Mouse (Mus musculus): ENCODE data around the gene Hspa1b.
"Not testable (repeated sequence)": the region's sequence is repeated elsewhere in the genome, so short reads cannot be mapped to it uniquely, and the experiment has no call there.

The Hspa1b gene

DNA sequence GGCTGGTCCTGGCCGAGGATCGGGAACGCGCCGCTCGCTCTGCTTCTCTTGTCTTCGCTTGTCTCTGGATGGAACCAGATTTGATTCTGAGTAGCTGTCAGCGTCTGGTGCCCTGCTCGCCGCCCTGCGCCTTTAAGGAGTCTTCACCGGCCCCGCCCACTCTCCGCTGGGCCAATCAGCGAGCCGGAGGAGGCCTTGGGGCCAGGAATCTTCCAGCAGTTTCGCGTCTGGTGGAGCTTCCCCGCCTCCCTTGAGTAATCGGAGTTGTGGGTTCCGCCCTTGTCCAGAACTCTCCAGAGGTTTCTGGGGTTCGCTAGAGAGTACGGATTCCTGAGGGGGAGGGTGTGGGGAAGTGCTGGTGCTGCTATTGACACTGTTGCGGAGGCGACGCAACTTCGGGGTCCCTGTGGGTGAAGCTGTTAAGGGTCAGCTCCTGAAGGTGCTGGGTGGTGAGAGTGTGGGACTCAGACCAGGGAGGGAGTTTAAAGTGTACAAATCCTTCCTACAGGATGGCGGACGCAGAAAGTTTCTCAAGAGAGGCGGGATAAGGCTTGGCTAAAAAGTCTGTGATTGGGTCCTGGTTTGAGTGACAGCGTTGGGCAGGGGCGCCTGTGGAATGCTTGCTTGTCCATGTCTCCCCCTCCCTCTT lies at the start of gene Hspa1b:
Gene Hspa1b, minus strand, starts transcription at position 109 of the 649 bp plus-strand sequence.
- peak; percentile 90 for DNase-seq (ENCODE audit: inconsistent ontology term)

DNA sequence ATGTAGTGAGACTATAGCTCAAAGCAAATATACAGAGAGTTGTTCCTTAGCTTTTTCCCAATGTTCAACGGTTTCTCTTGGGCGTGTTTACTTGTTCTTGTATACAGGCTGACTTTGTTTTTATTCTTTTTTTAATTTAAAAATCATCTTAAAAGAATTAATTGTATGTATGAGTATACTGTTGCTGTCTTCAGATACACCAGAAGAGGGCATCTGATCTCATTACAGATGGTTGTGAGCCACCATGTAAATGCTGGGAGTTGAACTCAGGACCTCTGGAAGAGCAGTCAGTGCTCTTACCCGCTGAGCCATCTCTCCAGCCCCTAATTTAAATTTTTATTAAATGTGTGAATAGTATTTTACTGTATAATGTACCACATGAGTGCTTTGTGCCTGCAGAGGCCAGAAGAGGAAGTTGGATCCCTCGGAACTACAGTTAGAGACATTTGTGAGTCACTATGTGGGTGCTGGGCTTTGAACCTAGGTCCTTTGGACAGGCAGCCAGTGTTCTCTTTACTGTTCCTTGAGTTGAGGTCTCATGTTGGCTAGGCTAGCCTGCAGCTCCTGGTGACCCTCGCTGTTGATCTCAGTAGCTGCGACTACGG lies 48.5 kb upstream of the Hspa1b start:
- DNase-seq (ENCODE audit: inconsistent ontology term): no peak

DNA sequence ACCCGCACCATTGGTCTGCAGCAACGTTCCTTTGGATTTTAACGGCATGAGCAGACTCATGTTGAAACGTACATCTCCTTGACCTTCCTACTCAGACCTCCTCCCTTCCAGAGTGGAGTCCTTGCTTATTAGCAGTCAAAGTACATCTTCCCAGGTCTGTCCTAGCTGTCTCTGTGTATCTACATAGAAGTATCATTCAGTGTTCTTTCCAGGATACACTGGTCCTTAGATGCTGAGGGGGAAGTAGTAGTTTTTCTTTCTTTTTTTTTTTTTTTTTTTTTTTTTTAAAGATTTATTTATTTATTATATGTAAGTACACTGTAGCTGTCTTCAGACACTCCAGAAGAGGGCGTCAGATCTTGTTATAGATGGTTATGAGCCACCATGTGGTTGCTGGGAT lies 46.9 kb upstream of the Hspa1b start:
- not testable (repeated sequence) for DNase-seq (ENCODE audit: inconsistent ontology term)

DNA sequence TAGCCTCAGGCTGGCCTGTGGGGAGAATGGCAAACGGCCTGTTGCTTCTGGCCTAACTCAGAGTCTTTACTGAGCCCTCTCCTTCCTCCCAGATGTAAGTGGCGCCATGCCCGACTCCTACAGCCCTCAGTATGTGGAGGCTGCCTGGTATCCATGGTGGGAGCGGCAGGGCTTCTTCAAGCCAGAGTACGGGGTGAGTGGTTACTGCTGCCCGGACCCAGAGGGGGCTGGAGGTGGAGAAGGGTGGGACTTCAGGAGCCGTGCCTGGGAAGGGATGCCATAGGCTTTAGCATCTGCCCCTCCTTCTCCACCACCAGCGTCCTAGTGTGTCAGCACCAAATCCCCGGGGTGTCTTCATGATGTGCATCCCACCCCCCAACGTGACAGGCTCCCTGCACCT lies 46.1 kb upstream of the Hspa1b start:
- DNase-seq (ENCODE audit: inconsistent ontology term): no peak

DNA sequence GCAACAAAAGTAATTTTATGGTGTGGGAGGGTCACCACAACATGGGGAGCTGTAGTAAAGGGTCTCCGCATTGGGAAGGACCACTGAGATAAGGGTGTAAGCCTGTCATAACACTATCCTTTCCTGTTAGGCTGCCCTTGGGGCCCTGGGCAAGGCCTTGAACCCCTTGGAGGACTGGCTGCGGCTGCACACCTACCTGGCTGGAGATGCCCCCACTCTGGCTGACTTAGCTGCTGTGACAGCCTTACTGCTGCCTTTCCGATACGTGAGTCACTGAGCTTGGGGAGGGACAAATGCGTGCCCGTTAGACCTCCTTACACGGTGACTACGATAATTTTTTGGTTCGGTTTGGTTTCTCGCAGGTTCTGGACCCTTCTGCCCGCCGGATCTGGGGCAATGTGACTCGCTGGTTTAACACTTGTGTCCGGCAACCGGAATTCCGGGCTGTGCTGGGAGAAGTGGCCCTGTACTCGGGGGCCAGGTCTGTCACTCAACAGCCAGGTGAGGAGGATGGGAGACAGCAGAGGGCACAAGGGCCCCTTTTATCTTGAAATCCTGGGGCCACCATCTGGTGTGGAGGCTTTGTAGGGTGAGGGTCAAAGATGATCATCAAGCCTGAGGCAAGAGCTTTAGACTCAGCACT lies 45.2 kb upstream of the Hspa1b start:
- no peak for DNase-seq (ENCODE audit: inconsistent ontology term)

DNA sequence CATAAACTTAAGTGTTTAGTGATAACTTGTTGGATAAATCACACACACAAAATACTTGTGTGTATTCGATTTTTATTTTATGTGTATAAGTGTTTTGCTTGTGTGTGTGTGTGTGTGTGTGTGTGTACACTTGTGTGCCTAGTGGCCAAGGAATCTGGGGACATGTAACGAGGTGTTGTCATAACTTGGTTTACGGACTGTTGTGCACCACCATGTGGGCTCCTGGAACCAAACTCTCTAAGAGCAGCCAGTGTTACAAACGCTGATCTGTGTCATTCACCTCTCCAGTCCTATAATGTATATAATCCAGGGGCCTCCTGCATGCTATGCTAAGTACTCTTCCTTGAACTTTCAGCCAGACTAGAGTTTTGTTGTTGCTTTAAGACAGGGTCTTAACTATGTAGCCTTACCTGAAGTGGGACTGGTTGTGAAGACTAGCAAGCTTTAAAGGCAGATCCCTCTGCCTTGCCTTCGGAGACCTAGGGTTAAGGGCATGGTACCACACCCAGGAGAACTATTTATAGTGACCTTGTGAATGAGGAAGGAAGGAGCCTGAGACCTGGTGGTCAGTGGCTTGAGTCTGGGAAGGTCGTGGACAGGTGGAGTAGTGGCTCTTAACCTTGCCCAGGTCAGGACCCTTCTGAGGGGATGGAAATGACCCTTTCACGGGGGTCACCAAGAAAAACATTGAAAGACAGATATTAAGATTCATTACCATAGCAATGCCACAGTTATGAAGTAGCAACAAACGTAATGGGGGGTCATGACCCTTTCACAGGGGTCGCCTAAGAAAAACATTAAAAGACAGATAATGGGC lies 44.2 kb upstream of the Hspa1b start:
- no peak for DNase-seq (ENCODE audit: inconsistent ontology term)

DNA sequence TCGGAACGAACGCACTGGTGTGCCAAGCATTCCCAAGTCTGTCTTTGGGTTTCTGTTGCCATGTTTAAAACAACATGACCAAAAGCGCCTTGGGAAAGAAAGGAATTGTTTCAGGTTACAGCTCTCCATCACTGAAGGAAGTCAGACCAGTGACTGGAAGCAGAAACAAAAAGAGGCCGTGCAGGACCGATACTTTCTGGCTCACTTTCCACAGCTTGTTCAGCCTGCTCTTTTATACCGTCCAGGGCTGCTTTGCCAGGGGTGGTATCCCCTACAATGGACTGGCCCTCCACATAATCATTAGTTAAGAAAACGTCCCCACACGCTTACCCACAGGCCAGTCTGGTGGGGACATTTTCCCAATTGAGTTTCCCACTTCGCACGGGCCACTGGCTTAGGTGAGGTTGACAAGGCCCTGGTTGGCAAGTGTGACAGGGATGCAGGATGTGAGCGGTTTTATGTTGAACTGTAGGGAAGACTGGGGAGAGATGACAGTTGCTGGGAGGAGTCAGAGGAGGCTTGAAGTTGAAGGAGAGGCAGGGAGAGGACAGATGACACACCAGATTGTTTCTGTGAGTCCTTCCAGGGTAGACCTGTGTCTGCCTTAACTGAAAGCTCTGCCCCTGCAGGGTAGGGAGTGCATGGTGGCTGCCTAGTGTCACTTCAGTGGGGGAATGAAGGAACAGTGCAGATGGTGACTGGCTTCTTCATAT lies 43.3 kb upstream of the Hspa1b start:
- peak; percentile 50 for DNase-seq (ENCODE audit: inconsistent ontology term)

DNA sequence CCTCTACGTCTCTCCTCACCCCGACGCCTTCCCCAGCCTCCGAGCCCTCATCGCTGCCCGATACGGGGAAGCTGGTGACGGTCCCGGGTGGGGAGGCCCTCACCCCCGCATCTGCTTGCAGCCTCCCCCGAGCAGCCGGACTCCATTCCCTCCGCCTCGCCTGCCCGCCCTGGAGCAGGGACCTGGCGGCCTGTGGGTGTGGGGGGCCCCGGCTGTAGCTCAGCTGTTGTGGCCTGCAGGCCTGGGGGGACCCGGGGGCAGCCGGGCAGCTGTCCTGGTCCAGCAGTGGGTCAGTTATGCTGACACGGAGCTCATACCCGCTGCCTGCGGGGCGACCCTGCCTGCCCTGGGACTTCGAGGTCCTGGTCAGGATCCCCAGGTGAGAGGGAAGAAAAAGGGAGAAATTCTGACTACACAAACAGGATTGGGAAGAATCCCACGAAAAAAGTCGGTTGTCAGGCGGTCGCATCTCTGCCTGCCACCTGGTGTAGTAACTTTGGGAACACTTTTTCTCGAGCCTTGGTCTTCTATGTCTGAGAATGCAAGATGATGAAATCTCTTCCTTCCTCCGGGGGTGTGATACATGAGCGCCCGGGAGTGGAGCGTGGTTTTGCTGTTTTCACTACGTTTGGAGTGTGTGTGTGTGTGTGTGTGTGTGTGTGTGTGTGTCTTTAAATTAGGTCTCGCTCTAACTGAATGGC lies 42.6 kb upstream of the Hspa1b start:
- peak; percentile 56 for DNase-seq (ENCODE audit: inconsistent ontology term)

DNA sequence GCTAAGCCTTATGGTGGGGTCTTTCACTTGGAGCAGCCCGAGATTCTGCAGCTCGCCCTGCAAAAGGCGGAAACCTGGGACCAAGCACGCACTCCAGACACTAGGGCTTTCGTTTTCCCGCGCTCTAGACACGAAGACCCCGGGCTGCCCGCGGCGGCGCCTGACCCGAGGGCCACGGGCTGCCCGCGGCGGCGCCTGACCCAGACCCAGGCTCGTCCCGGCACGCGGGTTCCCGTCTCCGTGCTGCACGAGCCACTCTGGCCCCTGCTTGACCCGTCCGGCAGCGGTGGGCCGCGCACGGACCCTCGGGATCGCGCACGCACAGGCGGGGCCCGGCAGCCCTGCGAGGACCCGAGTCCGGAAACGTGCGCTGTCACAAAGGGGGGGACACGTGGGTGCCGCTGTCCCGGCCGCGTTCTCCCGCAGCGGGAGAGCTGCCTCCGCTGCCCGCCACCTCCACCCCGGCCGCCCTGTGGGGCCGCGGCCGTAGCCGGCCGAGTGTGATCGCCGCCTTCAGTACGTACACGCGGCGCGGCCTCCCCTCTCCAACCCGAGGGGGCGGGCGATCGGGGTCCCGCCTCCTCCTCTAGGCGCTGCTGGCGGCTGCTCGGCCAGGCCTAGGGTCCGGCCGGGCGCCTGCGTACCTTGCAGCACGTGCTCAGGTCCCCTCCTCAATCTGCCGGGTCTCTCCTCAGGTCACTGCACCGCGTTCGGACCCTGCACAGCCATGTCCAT lies 41.8 kb upstream of the Hspa1b start, which contains the start of gene Vars:
Gene Vars, plus strand, starts transcription at position 271 of the 735 bp plus-strand sequence.
- peak; percentile 95 for DNase-seq (ENCODE audit: inconsistent ontology term)

DNA sequence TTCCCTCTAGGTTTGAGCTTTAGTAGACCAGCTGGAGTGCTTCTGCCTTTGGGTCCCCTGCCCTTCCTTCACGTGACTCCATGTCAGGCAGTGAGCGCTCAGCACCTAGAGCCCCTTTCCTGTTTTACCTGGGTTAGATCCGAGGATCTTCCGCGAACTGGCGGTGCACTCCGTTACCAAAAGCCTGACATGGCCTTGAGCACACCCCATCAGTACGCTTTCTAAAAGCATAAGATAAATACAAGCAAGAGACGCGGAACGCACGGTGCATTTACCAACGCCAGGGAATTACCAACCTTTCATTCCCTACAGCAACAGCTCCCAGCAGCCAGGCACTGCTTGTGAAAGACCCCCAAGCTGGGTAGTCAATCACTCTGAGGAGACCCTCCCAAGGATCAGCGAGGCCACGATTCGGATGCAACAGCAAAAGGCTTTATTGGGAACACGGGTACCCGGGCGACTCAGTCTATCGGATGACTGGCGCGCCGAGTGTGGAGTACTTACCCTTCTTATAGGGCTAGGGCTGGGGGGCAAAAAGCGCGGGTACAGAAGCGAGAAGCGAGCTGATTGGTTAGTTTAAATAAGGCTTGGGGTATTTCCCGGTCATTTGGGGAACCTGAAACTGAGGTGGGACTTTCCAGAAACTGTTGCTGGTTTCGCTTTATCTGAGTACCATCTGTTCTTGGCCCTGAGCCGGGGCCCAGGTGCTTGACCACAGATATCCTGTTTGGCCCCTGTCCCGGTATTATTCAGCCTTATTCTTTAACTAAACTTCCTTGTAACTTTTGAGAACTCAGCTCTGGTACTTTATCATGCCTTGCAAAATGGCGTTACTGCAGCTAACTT lies 41.1 kb upstream of the Hspa1b start:
- DNase-seq (ENCODE audit: inconsistent ontology term): peak; percentile 29

DNA sequence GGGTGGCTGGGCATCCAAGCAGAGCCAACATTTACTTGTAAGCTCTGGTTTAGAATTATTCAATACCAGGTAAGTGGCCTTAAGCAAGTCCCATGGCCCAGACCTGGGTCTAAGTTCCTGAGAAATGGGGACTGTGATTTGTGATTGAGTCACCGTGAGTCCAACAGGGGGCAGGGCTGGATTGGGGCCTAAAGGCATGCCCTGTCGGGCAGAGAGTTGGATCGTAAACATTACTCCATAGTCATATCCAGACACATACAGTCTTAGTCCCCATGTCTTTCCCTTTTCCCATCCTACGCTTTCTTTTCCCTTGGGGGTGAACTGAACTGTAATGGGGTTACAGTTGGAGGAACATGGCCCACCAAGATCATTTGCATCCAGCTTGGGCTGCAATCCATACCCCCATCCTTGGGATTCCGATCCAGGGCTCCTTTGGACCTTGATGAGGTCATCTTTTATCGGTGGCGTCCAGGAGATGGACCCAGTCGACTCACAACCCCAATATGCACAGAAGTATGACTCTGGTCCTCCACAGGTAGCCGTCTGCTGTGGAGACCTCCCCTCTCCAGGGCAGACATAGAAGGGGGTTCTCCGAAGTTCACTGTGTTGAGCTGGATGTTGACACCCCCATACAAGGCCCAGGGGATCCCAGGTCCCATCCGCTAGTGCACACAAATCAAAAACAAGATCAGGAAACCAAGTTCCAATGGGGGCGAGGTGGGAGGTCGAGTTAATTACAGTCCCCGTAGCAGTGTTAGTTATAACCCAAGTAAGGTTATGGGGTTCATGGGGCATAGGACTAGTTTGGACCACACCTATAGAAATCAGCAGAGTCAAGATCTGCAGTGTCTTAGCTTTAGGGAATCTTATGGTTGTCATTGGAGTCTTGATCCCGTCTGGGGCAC lies 39.7 kb upstream of the Hspa1b start:
- no peak for DNase-seq (ENCODE audit: inconsistent ontology term)

DNA sequence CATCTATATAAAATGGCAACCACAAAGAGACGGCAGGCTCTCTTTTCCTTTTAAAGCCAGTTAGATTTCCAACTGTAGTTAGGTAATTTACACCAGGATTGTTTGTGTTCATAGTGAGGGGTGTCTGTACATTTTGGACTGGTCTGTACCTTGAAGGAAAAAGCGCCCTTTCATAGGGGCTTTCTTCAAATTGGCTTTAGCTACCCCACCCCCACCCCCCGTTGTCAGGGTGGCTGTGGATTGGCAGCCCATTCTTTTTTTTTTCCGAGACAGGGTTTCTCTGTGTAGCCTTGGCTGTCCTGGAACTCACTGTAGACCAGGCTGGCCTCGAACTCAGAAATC lies 38.1 kb upstream of the Hspa1b start:
- no peak for DNase-seq (ENCODE audit: inconsistent ontology term)

DNA sequence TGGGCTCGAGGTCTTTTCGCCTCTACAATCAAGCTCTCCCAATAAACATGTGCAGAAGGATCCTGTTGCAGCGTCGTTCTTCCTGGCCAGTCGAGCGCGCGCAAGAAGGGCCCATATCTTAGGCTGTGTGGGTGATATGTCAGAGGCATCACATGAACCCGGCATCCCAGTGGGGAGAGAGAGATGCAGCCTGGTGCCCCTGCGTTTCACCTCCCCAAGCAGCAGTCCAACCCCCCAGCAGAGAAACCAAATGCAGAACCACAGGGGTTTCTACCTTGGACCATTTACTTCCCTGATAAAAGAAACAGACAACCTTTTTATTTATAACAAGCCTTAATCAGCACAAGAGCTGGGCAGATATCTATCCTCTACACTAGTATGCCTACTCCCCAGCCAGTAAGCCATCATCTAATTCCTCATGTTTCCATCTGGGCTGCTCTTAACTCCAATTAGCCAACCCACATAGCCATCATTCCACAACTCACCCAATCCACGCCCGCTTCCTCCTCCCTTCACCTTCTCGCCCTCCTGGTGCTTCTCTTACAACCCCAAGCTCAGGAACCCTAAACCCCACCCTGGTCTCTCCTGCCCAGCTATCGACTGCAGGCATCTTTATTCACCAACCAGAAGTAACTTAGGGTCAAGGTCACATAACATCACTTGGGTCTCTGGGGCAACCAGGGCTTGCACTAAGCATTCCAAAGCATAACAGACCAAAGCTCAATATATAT lies 37.5 kb upstream of the Hspa1b start:
- DNase-seq (ENCODE audit: inconsistent ontology term): no peak

DNA sequence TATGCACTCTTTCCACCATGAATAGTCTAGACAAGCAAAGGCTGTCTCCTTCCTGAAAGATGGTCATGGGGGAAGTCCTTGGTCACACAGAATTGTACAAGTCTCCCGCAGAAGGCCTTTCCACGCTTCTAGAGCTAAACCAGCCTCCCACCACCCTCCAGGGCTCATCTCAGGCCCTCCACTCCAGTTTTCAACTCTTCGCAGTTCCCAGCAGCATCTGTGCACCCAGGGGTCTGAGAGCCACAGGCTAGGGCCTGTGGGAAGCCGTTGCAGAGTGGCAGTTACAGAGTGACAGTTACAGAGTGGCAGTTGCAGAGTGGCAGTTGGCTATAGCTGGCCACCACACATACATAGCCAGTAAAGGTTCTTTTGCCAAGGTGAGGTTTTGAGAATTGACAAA lies 36.9 kb upstream of the Hspa1b start:
- not testable (repeated sequence) for DNase-seq (ENCODE audit: inconsistent ontology term)

DNA sequence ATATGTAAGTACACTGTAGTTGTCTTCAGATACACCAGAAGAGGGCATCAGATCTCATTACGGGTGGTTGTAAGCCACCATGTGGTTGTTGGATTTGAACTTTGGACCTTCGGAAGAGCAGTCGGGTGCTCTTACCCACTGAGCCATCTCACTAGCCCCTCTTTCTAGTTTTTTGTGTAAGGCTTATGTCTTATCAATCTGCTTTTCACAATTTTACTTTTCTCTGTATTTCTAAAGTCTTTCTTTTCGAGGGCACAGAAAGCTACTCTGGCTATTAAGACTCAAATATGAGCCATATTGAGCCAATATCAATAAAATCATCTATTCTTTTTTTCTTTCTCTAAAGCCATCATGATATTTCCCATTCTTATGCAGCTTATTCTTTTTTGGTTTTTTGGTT lies 36.2 kb upstream of the Hspa1b start:
- DNase-seq (ENCODE audit: inconsistent ontology term): not testable (repeated sequence)

DNA sequence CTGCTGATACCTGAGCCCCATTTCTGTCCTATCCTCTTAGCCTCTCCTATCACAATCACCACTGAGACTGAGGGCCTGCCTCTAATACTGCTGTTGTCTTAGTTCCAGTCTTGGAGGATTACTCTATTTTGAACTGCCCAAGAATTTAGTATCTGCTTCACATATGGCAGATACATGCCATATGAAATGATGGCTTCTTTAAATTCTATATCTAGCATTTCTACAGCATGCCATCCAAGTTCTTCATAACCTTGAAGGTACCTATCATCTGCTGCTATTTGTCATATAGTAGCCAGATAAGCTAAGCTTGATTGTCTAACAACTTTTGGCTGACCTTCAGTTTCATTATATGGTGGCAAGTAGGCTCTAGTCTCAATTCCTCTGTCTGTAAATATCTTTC lies 35.7 kb upstream of the Hspa1b start:
- DNase-seq (ENCODE audit: inconsistent ontology term): no peak

DNA sequence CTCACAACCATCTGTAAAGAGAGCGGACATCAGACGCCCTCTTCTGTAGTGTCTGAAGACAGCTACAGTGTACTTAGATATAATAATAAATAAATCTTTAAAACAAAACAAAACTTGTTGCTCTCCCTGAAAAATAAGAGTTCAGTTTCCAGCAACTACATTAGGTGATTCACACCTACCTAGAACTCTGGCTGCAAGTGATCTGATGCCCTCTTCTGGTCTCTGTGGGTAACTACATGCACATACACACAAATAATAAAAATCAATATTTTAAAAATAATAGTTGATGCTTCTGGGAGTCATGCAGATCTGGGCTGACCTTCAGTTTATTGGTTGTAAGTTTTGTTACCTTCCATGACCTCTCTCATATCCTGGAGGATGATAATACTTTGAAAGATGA lies 25.2 kb upstream of the Hspa1b start:
- no peak for DNase-seq (ENCODE audit: inconsistent ontology term)

DNA sequence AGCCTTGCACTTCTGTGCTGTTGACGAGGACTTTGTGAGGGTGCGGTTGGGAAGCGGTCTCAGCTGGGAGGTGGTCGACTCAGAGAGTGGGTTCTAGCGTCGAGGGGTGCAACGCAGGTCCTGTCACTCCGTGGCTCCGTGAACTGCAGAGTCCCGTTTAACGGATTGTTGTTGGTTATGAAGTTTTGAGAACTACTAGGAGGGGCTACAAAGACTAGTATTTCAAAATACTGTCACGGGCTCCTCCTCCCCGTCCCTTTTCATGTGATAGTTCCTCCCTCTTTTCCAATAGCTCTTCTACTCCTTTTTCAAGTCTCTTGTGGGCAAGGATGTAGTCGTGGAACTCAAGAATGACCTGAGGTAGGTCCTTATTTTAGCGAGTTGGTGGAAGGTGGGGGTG lies 23.3 kb upstream of the Hspa1b start:
- no peak for DNase-seq (ENCODE audit: inconsistent ontology term)

All from Muller cell, postnatal 12 days (primary cell).